In genomic region chr2:126817414-126817813, GRCm38 (mm10) we compare ENCODE assay signal across 18 mouse cellular contexts. TPM values are rescaled to one million over a fixed set of nuclear protein-coding genes. Genes with fewer than 3 reads are reported as not detected.
DNase-seq lines count a peak whose midpoint lies in the region; ATAC-seq and TF ChIP-seq lines count a peak whose summit lies in the region.
"Had no signal": no experiment of that assay in that cellular context is flagged by ENCODE, and none has a peak within 500 bp of the region (broad histone marks: within the 10 kb centered on the region; RNA-seq: fewer than 3 reads in every experiment).

No protein-coding gene starts in this region.

- no peaks in the 10 kb centered on the region for H3K9me3 ChIP-seq in liver, embryonic 13.5 days (replicated peaks)
- no peaks in the 10 kb centered on the region for H3K9me3 ChIP-seq in liver, embryonic 11.5 days (ENCODE audit: control insufficient read depth, low read length)
- no peaks in the 10 kb centered on the region for H3K9me3 ChIP-seq in liver, embryonic 15.5 days (replicated peaks)
- no peaks in the 10 kb centered on the region for H3K9me3 ChIP-seq in forebrain, embryonic 14.5 days (replicated peaks; ENCODE audit: control insufficient read depth, low read length)
- H3K9me3 ChIP-seq: embryonic facial prominence, embryonic 13.5 days; hindbrain, embryonic 13.5 days had no signal

- peak; percentile 69 for ATAC-seq in liver, embryonic 13.5 days (ENCODE audit: low read depth)
- no peak for ATAC-seq in liver, embryonic 11.5 days (replicated peaks; ENCODE audit: low FRiP score)
- peak; percentile 56 for ATAC-seq in liver, embryonic 15.5 days (ENCODE audit: insufficient read depth)
- ATAC-seq in forebrain, embryonic 14.5 days = no peak
- ATAC-seq: forebrain, embryonic 16.5 days; hindbrain, postnatal 0 days had no signal

- H3K27ac ChIP-seq in liver, embryonic 13.5 days = peak overlapping the region; percentile 76
- H3K27ac ChIP-seq in liver, embryonic 11.5 days (ENCODE audit: low read depth, low read length) = no peak overlapping the region
- H3K27ac ChIP-seq in embryonic fibroblast, embryonic 13.5 days (ENCODE audit: insufficient read depth, low read length) = peak overlapping the region; percentile 9; the same call in 1 of the 2 replicates
- H3K27ac ChIP-seq in liver, embryonic 15.5 days (replicated peaks) = peak overlapping the region; percentile 61
- no peak overlapping the region for H3K27ac ChIP-seq in forebrain, embryonic 14.5 days (ENCODE audit: low read depth, low read length)
- H3K27ac ChIP-seq: embryonic facial prominence, embryonic 13.5 days; hindbrain, embryonic 13.5 days; hindbrain, postnatal 0 days had no signal

- no peak overlapping the region for H3K9ac ChIP-seq in liver, embryonic 13.5 days
- H3K9ac ChIP-seq in liver, embryonic 11.5 days (ENCODE audit: low read depth, low read length) = no peak overlapping the region
- no peak overlapping the region for H3K9ac ChIP-seq in liver, embryonic 15.5 days
- no peak overlapping the region for H3K9ac ChIP-seq in forebrain, embryonic 14.5 days (ENCODE audit: low read length)
- H3K9ac ChIP-seq: embryonic facial prominence, embryonic 13.5 days; hindbrain, embryonic 13.5 days had no signal

- H3K27me3 ChIP-seq in liver, embryonic 13.5 days = no peaks in the 10 kb centered on the region
- H3K27me3 ChIP-seq in liver, embryonic 11.5 days (replicated peaks; ENCODE audit: control insufficient read depth, insufficient read depth, low read length) = no peaks in the 10 kb centered on the region
- H3K27me3 ChIP-seq in liver, embryonic 15.5 days = no peaks in the 10 kb centered on the region
- no peaks in the 10 kb centered on the region for H3K27me3 ChIP-seq in forebrain, embryonic 14.5 days (replicated peaks; ENCODE audit: control insufficient read depth, insufficient read depth, low read length)
- H3K27me3 ChIP-seq: embryonic facial prominence, embryonic 13.5 days; hindbrain, embryonic 13.5 days had no signal

- H3K4me3 ChIP-seq in liver, embryonic 13.5 days (replicated peaks) = no peak overlapping the region
- H3K4me3 ChIP-seq in liver, embryonic 11.5 days (ENCODE audit: low read depth, low read length) = no peak overlapping the region
- no peak overlapping the region for H3K4me3 ChIP-seq in embryonic fibroblast, embryonic 13.5 days (ENCODE audit: insufficient read depth, low read length)
- H3K4me3 ChIP-seq in liver, embryonic 15.5 days (replicated peaks) = no peak overlapping the region
- no peak overlapping the region for H3K4me3 ChIP-seq in forebrain, embryonic 14.5 days (ENCODE audit: low read depth, low read length)
- H3K4me3 ChIP-seq: embryonic facial prominence, embryonic 13.5 days; erythroblast, embryonic 14.5 days; hindbrain, embryonic 13.5 days had no signal

- peaks cover 43% of the 10 kb centered on the region for H3K4me1 ChIP-seq in liver, embryonic 13.5 days (replicated peaks)
- peaks cover 14% of the 10 kb centered on the region for H3K4me1 ChIP-seq in liver, embryonic 11.5 days (replicated peaks; ENCODE audit: control insufficient read depth, insufficient read depth, low read length)
- H3K4me1 ChIP-seq in embryonic fibroblast, embryonic 13.5 days (ENCODE audit: control insufficient read depth, insufficient read depth, low read length) = peaks cover 3% of the 10 kb centered on the region; the same call in 1 of the 2 replicates
- H3K4me1 ChIP-seq in liver, embryonic 15.5 days (replicated peaks) = peaks cover 37% of the 10 kb centered on the region
- H3K4me1 ChIP-seq in forebrain, embryonic 14.5 days (ENCODE audit: control insufficient read depth, insufficient read depth, low read length) = no peaks in the 10 kb centered on the region
- H3K4me1 ChIP-seq: embryonic facial prominence, embryonic 13.5 days; hindbrain, embryonic 13.5 days had no signal

- peaks cover 34% of the 10 kb centered on the region for H3K36me3 ChIP-seq in liver, embryonic 13.5 days
- peaks cover 14% of the 10 kb centered on the region; the same call in 1 of the 2 replicates for H3K36me3 ChIP-seq in liver, embryonic 11.5 days (ENCODE audit: control insufficient read depth, insufficient read depth, low read length)
- peaks cover 46% of the 10 kb centered on the region for H3K36me3 ChIP-seq in liver, embryonic 15.5 days (replicated peaks)
- H3K36me3 ChIP-seq in forebrain, embryonic 14.5 days (ENCODE audit: control insufficient read depth, insufficient read depth, low read length) = peaks cover 53% of the 10 kb centered on the region

- no peak for DNase-seq in liver, embryonic 13.5 days
- DNase-seq in liver, embryonic 11.5 days (ENCODE audit: low spot score) = no peak
- DNase-seq in Muller cell, postnatal 12 days (ENCODE audit: inconsistent ontology term) = no peak
- DNase-seq in forebrain, embryonic 14.5 days (ENCODE audit: low spot score) = no peak
- DNase-seq: adrenal gland, adult 8-10 months; adrenal gland, postnatal 36 days; cerebellum, adult 11-12 months; cerebellum, adult 9-10 months; cerebellum, postnatal 25 days; gastrocnemius, postnatal 14 days; heart, postnatal 14 days had no signal

- H3K4me2 ChIP-seq in liver, embryonic 13.5 days = no peak overlapping the region
- H3K4me2 ChIP-seq in liver, embryonic 11.5 days = no peak overlapping the region
- H3K4me2 ChIP-seq in liver, embryonic 15.5 days = no peak overlapping the region
- no peak overlapping the region for H3K4me2 ChIP-seq in forebrain, embryonic 14.5 days (ENCODE audit: low read length)
- H3K4me2 ChIP-seq: embryonic facial prominence, embryonic 13.5 days; hindbrain, embryonic 13.5 days had no signal

- TF ChIP-seq CTCF in embryonic fibroblast, embryonic 13.5 days (IDR thresholded peaks at IDR 0.05; ENCODE audit: borderline replicate concordance, insufficient read depth, low read length) = no peak

- 60% methylated on average over 2 of the region's 2 CpGs for WGBS in liver, embryonic 13.5 days (ENCODE audit: insufficient replicate concordance)
- 67% methylated on average over 2 of the region's 2 CpGs for WGBS in liver, embryonic 11.5 days
- whole genome bisulfite sequencing in liver, embryonic 15.5 days (ENCODE audit: insufficient replicate concordance) = 69% methylated on average over 2 of the region's 2 CpGs
- WGBS in forebrain, embryonic 14.5 days = 90% methylated on average over 2 of the region's 2 CpGs

- no peak for TF ChIP-seq POLR2A in embryonic fibroblast, embryonic 13.5 days (IDR thresholded peaks at IDR 0.05; ENCODE audit: low read depth, low read length)

RNA-seq across cellular contexts. Expression of gene Usp50, which starts 34.1 kb away (rescaled TPM):
- 1.8 and 2.1 TPM in 2 replicates for polyA plus RNA-seq in liver, embryonic 13.5 days (2015; fragmentation: Nextera tagmentation; extraction: Ambion mirVana)
- 3.0 and 3.8 TPM in 2 replicates for polyA plus RNA-seq in liver, embryonic 11.5 days (2014; fragmentation: Nextera tagmentation; extraction: Ambion mirVana)
- polyA plus RNA-seq in embryonic fibroblast, embryonic 13.5 days (2011; ENCODE audit: insufficient read length, low read depth, missing spikeins) = 4.8 and 6.0 TPM in 2 replicates
- 1.0 and 1.3 TPM in 2 replicates for polyA plus RNA-seq in liver, embryonic 15.5 days (2015; fragmentation: Nextera tagmentation; extraction: Ambion mirVana)
- polyA plus RNA-seq in forebrain, embryonic 14.5 days (2014; fragmentation: Nextera tagmentation; extraction: Ambion mirVana) = 2.2 and 2.3 TPM in 2 replicates

RNA-seq across cellular contexts. Expression of gene Trpm7, which starts 58.6 kb away (rescaled TPM):
- polyA plus RNA-seq in liver, embryonic 13.5 days (2015; fragmentation: Nextera tagmentation; extraction: Ambion mirVana) = 20.8 and 22.0 TPM in 2 replicates
- polyA plus RNA-seq in liver, embryonic 11.5 days (2014; fragmentation: Nextera tagmentation; extraction: Ambion mirVana) = 39.1 and 39.4 TPM in 2 replicates
- 74.7 and 82.0 TPM in 2 replicates for polyA plus RNA-seq in embryonic fibroblast, embryonic 13.5 days (2011; ENCODE audit: insufficient read length, low read depth, missing spikeins)
- 18.6 and 20.0 TPM in 2 replicates for polyA plus RNA-seq in liver, embryonic 15.5 days (2015; fragmentation: Nextera tagmentation; extraction: Ambion mirVana)
- 26.4 and 34.4 TPM in 2 replicates for polyA plus RNA-seq in forebrain, embryonic 14.5 days (2014; fragmentation: Nextera tagmentation; extraction: Ambion mirVana)

Comparison
In these comparisons a context has a peak if more than half of its experiments do, and no peak if none do; other contexts are left out.
1. ATAC-seq: peak in liver, embryonic 13.5 days (single experiment) and liver, embryonic 15.5 days (single experiment); none in liver, embryonic 11.5 days (single experiment) and forebrain, embryonic 14.5 days (single experiment).
2. H3K27ac ChIP-seq: peak in liver, embryonic 13.5 days (single experiment), embryonic fibroblast, embryonic 13.5 days (single experiment) and liver, embryonic 15.5 days (single experiment); none in liver, embryonic 11.5 days (single experiment) and forebrain, embryonic 14.5 days (single experiment).